Mouse (Mus musculus): ENCODE results near the gene Commd2. TPM values are rescaled to one million over a fixed set of nuclear protein-coding genes. Genes with fewer than 3 reads are reported as not detected.

Commd2 gene
- total RNA-seq, 2 experiments from 2014 or later = 20.5 to 24.7 TPM

DNA sequence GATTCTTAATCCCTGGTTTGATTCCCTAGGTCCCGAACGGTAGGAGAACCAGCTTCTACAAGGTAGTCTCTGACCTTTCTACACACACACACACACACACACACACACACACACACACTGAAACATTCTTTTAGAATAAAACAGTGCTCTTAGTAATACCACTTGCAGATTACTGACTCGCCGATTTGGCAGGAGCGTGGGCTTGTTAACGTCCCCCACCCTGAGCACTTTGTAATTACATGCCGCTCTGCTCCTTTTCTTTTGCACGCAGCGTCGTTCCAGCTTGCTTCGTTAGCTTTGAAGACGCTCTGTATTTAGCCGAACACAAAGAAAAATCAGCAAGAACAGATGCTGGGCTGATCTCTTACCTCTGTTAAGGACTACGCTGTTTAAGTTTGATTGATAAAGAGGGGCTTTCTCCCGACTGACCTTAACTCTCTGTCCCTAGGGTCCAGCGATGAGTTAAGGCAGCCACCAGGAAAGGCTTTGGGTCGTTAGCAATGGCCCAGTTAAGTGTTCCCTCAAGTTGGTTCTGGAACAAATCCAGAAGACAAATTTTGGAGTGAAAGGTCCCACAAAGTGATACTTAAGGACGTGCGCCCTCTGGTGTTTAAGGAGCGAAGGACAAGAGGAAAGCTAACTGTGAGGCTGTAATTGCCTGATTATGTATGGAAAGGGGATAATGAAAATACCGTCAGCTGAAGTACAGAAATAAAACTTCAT, 26.1 kb downstream of the Commd2 start:
- DNase-seq (ENCODE audit: low spot score in 2 of 2) = peak; percentile 70 to 79

DNA sequence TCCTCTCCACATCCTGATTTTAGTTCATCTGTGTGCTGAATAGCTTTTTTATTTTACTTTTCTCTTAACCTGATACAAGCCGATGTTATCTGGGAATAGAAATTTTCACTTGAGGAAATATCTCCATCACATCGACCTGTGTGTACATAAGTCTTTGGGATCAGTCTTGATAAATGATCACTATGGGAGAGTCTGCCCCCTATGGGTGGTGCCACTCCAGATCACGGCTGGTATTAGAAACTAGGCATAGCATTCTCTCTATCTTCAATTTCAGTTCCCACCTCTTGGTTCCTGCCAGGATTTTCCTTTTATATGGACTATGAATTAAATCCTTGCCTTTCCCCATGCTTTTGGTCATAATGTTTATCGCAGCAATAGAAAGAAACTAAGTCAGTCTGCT, 31.8 kb downstream of the Commd2 start:
- no peak for DNase-seq (ENCODE audit: low spot score in 2 of 2)

DNA sequence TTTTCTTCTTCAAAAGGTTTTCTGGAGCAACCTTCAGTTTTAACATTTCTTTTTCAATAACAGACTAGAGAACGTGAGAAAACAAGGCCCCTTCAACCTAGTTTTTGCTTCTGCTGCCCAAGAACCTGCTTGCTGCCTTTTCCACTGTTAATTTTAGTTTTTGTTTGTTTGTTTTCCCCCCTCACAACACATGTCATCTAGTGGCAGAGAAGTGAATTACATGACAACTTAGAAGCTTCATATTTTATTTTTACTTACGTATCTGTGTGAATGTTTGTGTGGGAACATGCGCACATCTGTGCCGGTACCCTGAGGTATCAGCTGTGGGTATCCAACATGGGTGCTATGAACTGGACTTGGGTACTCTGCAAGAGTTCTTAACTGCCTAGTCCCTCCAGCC, 35.9 kb downstream of the Commd2 start:
- no peak for DNase-seq (ENCODE audit: low spot score in 2 of 2)

DNA sequence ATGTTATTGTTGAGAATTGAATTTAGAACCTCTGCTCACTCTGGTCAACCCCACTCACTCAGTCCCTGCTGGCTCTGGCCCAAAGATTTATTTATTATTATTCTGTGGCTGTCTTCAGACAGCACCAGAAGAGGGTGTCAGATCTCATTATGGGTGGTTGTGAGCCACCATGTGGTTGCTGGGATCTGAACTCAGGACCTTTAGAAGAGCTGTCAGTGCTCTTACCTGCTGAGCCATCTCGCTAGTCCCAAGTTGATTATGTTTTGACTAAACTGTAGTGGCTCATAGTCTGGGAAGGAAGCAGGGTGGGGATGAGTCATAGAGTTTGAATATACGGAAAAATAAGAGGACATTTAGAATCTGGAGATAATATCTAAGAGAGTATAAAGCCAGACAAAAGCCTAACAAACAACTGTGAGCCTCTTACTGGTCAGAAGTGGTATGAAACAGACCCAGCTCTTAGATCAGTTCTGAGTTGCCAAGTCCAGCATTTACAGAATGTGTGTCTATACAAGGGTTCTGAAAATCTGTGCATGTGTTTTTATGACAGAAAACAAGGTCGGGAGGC, 39.0 kb downstream of the Commd2 start:
- no peak for DNase-seq (ENCODE audit: low spot score in 2 of 2)

DNA sequence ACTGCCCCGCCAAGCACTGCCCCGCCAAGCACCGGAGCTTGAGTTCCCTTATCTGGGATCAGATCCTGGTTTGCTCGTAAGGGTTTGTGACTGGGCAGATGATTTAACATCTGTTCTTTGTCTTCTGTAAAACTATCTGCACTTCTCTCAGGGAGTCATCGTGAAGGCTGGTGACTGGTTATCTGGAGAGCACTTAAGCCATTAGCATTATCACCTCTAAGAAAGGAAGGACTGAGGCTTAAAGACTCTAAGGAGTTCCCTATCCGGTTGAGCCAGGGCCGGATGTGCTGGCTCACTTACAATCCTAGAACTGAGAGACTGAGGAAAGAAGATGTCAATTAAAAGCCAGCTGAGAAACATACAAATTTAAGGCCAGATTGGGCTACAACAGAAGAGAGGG, 39.7 kb downstream of the Commd2 start:
- no peak for DNase-seq (ENCODE audit: low spot score in 2 of 2)

DNA sequence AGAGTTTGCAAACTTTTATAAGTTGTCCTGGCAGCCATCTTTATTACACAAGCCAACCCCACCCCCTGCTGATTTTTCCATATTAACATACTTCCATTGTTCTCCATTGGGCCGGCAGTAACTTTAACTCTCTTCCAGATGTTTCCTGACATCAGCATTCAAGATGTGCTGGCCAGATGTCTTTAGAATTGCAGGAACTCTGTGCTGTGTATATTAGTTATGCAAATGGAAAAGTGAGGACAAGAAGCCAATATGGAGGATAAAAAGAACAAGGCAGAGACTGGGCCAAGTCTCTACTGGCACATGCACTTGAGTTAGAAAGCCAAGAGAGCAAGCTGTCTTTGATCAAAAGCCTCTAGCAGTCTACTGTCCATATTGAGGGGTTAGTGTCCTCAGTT, 46.9 kb downstream of the Commd2 start:
- DNase-seq (ENCODE audit: low spot score in 2 of 2) = no peak

DNA sequence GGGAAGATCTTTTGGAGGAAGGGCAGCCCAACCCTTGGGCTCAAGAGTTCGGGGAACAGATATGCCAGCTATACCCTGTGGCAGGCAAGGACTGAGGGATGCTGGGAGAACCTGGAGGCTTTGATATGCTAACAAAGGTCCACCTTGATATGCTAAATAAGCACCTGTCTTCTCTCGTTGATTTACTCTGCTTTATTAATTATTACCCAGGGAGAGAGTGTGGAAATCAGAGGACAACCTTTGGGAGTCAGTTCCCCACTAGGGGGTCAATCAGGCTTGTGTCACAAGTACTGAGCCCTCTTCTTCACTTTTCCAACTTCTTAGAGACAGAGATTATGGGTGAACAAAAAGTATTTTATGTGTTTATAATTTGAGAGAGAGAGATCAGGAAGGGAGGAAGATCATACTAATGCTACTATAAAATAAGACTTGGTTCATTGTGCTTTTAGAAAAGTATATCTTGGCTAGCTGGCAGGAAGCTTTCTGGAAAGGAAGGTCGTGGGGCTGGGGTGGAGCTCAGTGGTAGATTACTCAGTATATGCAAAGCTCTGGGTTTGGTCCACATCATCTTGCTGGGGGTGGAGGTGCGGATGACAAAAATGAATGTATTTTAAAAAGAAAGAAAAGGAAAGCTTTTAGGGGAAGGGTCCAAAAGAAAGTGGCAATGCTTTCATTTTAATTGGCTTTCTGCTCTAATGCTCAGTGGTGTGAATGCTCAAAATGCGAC, 47.5 kb downstream of the Commd2 start:
- no peak for DNase-seq (ENCODE audit: low spot score in 2 of 2)

DNA sequence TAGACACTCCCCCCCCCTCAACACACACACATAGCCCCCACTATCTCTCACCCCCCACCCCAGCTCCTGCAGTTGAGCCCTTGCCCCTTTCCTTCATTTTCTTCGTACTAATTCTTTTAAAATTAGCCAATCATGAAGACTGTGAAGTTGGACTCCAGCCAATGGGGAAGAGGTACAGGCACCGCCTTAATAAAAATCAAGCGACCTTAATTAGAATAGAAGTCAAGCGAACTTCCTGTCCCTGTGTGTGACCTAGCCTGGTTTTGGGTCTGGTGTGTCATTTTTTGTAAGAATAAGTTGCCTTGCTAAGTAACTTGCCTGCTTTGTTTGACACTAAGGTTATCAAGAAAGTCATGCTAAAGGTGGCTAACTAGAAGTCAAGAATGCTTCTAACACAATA, 48.9 kb downstream of the Commd2 start:
- DNase-seq (ENCODE audit: low spot score in 2 of 2) = no peak

DNA sequence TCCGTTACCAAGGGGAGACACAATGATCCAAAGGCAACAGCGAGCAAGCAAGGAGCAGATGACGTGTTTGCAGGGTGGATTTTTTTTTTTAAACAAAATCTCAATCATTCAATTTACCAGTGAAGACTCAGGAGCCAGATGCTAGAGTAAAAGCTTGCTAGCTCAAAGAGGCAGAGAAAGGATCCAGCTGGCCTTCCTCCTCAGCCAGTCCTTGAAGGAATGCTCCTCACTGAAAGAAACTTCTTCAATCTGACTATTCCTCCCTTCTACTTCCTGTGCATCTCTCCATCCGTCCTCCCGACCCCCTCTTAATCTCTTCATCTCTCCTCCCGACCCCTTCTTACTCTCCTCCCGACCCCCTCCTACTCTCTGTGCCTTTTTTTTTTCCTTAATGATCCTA, 54.9 kb downstream of the Commd2 start:
- no peak for DNase-seq (ENCODE audit: low spot score in 2 of 2)

DNA sequence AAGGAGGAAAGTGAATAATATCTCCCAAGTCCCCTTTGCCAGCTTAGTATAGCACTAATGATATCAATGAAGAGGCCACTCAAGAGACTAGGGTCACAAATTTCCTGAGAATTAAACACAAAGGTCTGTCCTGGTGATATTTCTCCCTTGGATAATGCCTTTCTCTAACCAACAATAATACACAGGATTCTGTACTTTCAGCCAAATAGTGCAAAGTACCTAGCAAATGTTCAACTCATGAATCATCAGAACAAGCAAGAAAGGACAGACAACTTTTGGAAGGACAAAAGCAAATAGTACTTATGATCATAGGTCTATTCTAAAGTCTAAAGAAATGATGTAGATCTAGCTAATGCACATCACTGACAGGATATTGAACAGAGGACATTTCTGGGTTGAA, 56.0 kb downstream of the Commd2 start:
- DNase-seq (ENCODE audit: low spot score in 2 of 2) = no peak

Small RNAs within 50 kb of the gene (microRNA-seq; reads per million reads assigned to microRNA genes)
- 0 reads per million in 2 experiments for gene Mir6377

Other genes starting within 250 kb of the Commd2 start
- gene Tm4sf4, start 226.4 kb downstream of the Commd2 start, total RNA-seq (2021) = not detected
- 10 to 100 TPM; 20.3 to 22.0 TPM for gene Wwtr1, start 75.8 kb downstream of the Commd2 start, total RNA-seq (2021)
- gene Ankub1, start 41.1 kb upstream of the Commd2 start, total RNA-seq (2021) = 1 to 10 TPM; 1.3 to 1.7 TPM
- gene Rnf13, start 84.3 kb upstream of the Commd2 start, total RNA-seq (2021) = 10 to 100 TPM; 76.8 to 79.6 TPM
- 100 to 1,000 TPM; 584 to 601 TPM for gene Pfn2, start 196.4 kb upstream of the Commd2 start, total RNA-seq (2021)

All from layer of hippocampus, postnatal 14 days (tissue).